Mouse (Mus musculus) thymus, postnatal 36 days (tissue): ENCODE results near the gene Plekha5.
A peak's percentile ranks its signal among the peaks of the same experiment; 100 is the strongest.

ENCODE experiments used
- DNase-seq, 2 experiments: peaks; one replicate each; pipeline ENCODE4 v3.0.0; 2022; ENCODE audit warnings: mixed read lengths in 2 of 2

Gene Plekha5

GRCm38 (mm10) chr6:140620531-140621349 is 196.9 kb downstream of the Plekha5 start:
- no peak for DNase-seq

DNA sequence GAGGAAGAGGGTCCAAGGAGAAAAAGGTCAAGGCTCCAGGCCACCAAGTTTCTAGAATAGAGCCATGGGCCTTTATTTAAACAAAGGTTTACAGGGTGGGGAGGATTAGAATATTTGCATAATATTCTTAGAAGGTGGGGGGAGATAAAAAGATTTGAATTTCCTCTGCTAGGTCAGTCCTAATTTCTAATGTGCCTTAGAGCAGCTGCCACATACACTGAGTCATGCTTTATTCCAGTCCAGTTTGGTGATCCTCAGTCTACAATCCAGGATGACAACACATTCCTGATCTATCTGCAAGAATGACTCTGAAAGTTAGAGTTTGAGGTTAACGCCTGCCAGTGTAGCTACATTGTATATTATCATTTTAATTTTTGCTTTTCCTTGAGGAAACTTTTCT is 197.8 kb downstream of the Plekha5 start:
- DNase-seq = no peak

DNA sequence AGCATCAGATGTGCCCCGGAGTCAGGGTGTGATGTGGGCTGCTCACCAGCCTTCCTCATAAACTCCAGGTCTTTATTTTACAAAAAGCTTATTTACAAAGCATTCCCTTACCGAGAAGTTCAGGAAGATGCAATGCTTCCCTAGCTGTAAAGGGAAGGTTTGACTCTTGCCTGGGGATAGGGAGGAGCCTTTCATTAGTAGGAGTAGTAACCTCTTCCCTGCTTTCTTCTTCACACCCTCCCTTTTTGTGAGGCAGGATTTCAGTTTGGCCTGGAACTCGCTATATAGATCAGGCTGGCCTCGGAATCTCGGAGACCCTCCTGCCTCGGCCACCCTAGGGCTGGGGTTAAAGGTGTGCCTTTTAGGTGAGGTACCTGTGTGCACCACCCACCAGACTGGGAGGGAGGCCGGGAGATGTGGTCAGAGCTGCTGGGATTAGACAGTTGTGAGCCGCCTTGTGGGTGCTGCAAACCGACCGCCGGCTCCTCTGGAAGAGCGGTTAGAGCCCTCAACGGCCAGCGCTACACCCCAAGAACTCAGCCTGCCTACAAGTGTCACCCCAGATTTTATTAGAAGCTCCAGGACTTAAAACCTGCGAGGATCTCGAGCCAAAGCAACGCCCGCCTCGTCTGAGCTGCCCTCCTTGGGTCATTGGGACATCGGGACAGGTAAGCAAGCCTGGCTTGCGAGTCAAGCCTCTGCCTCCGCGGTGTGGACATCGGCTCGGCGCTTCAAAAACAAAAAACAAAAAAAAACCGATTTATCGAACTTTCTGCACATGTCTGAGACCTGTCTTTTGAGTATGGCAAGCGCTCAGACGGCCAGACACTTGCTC is 198.8 kb downstream of the Plekha5 start, which contains the start of gene Aebp2:
Aebp2 (plus strand) TSS at position 273 of the 835 bp plus-strand sequence.
- peak; percentile 16 to 52 for DNase-seq

GRCm38 (mm10) chr6:140623226-140624095 is 199.6 kb downstream of the Plekha5 start:
- peak; percentile 95 for DNase-seq

- peak; percentile 61 to 65 for DNase-seq
Measured at GRCm38 (mm10) chr6:140624096-140625051, 200.5 kb downstream of the Plekha5 start.

GRCm38 (mm10) chr6:140629176-140629859 is 205.5 kb downstream of the Plekha5 start:
- DNase-seq = peak; percentile 37 to 55

DNA sequence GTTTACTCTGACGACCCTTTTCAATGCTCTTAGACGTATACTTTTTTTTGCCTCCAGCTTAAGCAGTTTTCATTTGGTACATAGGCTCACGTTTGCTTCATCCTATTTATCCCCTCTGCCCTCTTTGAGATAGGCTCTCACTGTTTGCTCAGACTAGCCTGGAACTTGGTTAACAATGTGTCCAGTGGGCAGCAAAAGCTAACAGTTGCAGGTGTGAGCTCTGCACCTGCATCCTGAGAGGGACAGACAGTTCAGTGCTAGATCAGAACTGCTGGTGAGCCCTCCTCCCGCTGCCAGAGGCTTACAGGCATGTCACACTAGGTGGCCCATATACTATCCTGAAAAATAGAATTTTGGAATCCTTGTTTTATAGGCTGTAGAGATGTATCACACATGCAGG is 206.5 kb downstream of the Plekha5 start:
- peak; percentile 29 to 54 for DNase-seq

DNA sequence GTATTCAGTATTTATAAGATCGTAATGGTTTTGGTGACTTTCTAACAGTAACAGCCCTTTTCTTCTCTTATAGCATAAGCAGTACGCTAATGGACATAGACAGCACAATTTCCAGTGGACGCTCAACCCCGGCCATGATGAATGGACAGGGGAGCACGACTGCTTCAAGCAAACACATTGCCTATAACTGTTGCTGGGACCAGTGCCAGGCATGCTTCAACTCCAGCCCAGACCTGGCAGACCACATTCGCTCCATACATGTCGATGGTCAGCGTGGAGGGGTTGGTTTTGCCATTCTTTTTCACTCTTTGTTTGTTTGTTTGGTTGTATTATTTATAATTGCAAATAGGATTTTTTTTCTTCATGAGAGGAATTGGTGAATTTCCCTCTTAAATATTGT is 209.8 kb downstream of the Plekha5 start:
- DNase-seq = no peak

DNA sequence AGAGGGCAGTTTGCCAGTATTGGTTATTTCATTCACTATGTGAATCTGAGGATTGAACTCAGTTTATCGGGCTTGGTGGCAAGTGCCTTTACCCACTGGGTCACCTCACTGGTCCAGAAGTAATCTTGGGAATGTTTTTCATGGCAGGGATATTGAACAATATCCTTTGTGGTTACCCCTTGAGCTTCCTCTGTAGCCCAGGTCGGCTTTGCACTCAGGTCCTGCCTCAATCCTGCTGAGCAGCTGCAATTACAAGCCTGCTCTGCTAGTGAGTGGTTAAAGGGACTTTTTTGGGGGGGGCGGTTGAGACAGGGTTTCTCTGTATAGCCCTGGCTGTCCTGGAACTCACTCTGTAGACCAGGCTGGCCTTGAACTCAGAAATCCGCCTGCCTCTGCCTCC is 212.4 kb downstream of the Plekha5 start:
- no peak for DNase-seq

- no peak for DNase-seq
Measured at GRCm38 (mm10) chr6:140642010-140642409, 218.2 kb downstream of the Plekha5 start.

DNA sequence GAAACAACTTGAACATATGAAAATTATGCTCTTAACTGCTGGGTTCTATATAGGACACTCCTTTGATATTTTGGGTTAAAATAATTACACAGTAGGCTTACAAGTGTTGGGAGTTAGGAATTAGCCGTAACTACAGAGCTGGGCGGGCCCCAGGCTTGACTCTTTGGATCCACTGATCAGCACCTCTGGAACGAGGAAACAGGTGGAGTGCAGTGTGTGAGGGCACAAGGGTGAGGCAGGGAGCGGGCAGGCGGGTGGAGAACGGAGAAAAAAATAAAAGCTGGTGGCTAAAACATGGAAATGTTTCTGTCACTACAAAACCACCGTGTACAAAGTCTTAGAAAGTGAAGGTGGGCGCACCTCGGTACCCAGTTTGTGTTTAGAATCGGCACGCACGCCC is 218.8 kb downstream of the Plekha5 start:
- DNase-seq = peak; percentile 20 to 38

DNA sequence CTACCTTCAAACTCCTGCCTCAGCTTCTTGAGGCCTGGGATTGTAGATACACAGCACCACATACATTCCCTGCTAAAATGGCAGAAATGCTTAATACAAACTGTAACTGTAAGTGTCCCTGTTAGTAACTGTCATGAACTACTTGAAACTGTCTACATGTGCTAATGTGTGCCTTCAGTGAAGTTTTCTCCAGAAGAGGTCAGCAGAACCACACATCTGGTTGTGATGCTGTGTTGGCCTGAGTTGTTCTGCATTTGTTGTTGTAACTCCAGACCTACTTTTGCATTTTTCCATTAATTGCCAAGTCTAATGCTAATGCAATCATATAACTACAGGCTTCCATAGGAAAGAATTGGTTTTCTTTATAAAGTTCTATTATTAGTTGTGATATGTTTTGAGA is 222.1 kb downstream of the Plekha5 start:
- DNase-seq = no peak
